Mouse (Mus musculus) neural tube, embryonic 13.5 days (tissue): ENCODE measurements at regions not wholly inside any gene's neighbourhood (a gene's known extent, or its start where the extent isn't known, plus 50 kb on each side); places are given as distances from the start of the nearest gene placed in this dataset.
A peak's percentile ranks its signal among the peaks of the same experiment; 100 is the strongest.

Experiments
- ATAC-seq: fragments of 200-750 bp; cut with Nextera tagmentation; 2 replicates; pipeline ENCODE4 v1.8.0; 2017; ENCODE audit warnings: low read depth, mild to moderate bottlenecking, moderate TSS enrichment, moderate library complexity
- H3K27ac ChIP-seq: fragments of 300-500 bp; sonication (generic); replicated peaks from 2 replicates; pipeline ENCODE4 v1.5.1; 2015; ENCODE audit warnings: moderate library complexity, mild to moderate bottlenecking, inconsistent platforms
- H3K27me3 ChIP-seq: fragments of 300-500 bp; sonication (generic); 2 replicates; pipeline ENCODE4 v1.6.1; 2015; ENCODE audit warnings: mild to moderate bottlenecking, inconsistent platforms
- H3K36me3 ChIP-seq: fragments of 300-500 bp; sonication (generic); 2 replicates; pipeline ENCODE4 v1.6.1; 2015; ENCODE audit warnings: mild to moderate bottlenecking, inconsistent platforms
- H3K4me1 ChIP-seq: fragments of 300-500 bp; sonication (generic); replicated peaks from 2 replicates; pipeline ENCODE4 v1.6.1; 2015; ENCODE audit warnings: inconsistent platforms
- H3K4me2 ChIP-seq: fragments of 300-500 bp; sonication (generic); 2 replicates; pipeline ENCODE4 v1.6.1; 2015; ENCODE audit warnings: inconsistent platforms, mild to moderate bottlenecking, moderate library complexity
- H3K4me3 ChIP-seq: fragments of 300-500 bp; sonication (generic); 2 replicates; pipeline ENCODE4 v1.5.1; 2015; ENCODE audit warnings: mild to moderate bottlenecking, inconsistent platforms
- H3K9ac ChIP-seq: fragments of 300-500 bp; sonication (generic); 2 replicates; pipeline ENCODE4 v1.6.1; 2015; ENCODE audit warnings: moderate library complexity, mild to moderate bottlenecking, inconsistent platforms
- H3K9me3 ChIP-seq: fragments of 300-500 bp; sonication (generic); 2 replicates; pipeline ENCODE4 v1.6.1; 2016; ENCODE audit warnings: inconsistent platforms
- WGBS: fragments of 180-500 bp; shearing (Covaris S2); methylation state at CpG from one replicate; pipeline ENCODE4 v1.1.7; 2015; 5-methylcytosine and 5-hydroxymethylcytosine counted together

- no peaks in the 10 kb centered on the region for H3K27me3 ChIP-seq
- no peak overlapping the region for H3K9ac ChIP-seq
- no peak overlapping the region for H3K4me3 ChIP-seq
- H3K9me3 ChIP-seq: no peaks in the 10 kb centered on the region
- no peak overlapping the region for H3K4me2 ChIP-seq
- no peak for ATAC-seq
- no peak overlapping the region for H3K27ac ChIP-seq
- H3K4me1 ChIP-seq: no peaks in the 10 kb centered on the region
- no peaks in the 10 kb centered on the region for H3K36me3 ChIP-seq
- 79% methylated on average over 4 of the region's 4 CpGs for WGBS
Observed at GRCm38 (mm10) chr3:124225982-124226381, 94.7 kb upstream of the Tram1l1 start.

GRCm38 (mm10) chr3:124227701-124228100, 93.0 kb upstream of the Tram1l1 start:
- H3K27me3 ChIP-seq: no peaks in the 10 kb centered on the region
- no peak for ATAC-seq
- H3K9me3 ChIP-seq: no peaks in the 10 kb centered on the region
- H3K36me3 ChIP-seq: no peaks in the 10 kb centered on the region
- H3K4me3 ChIP-seq: no peak overlapping the region
- no peak overlapping the region for H3K4me2 ChIP-seq
- no peaks in the 10 kb centered on the region for H3K4me1 ChIP-seq
- no peak overlapping the region for H3K9ac ChIP-seq
- H3K27ac ChIP-seq: no peak overlapping the region

GRCm38 (mm10) chr3:124240936-124241733, 79.5 kb upstream of the Tram1l1 start:
- Histone ChIP-seq H3K9ac (no peak overlapping the region), H3K27ac (peak overlapping the region; percentile 38; the same call in 1 of the 2 replicates), H3K9me3 (no peaks in the 10 kb centered on the region), H3K27me3 (no peaks in the 10 kb centered on the region), H3K4me2 (no peak overlapping the region), H3K4me1 (no peaks in the 10 kb centered on the region), H3K4me3 (no peak overlapping the region), H3K36me3 (no peaks in the 10 kb centered on the region)
- WGBS: 50% methylated on average over 5 of the region's 5 CpGs
- peak; percentile 92 for ATAC-seq

DNA sequence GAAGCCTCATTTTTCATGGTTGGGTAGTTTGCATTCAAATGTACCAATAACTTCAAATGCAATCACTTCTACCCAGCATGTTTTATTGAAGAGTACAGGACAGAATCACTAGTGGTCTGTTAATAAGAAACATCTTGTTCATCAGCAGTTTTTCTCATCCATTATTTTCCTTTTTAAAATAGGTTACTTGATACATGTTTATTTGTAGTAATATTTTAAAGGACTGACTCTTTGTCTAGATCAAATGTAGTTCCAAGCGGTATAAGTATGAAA, 79.0 kb upstream of the Tram1l1 start:
- no peaks in the 10 kb centered on the region for H3K9me3 ChIP-seq
- no peak overlapping the region for H3K4me2 ChIP-seq
- H3K9ac ChIP-seq: no peak overlapping the region
- no peak overlapping the region for H3K4me3 ChIP-seq
- peak; percentile 77; the same call in 1 of the 2 replicates for ATAC-seq
- no peaks in the 10 kb centered on the region for H3K27me3 ChIP-seq
- WGBS: 63% methylated on average over 1 of the region's 1 CpGs
- H3K36me3 ChIP-seq: no peaks in the 10 kb centered on the region
- no peak overlapping the region for H3K27ac ChIP-seq
- H3K4me1 ChIP-seq: no peaks in the 10 kb centered on the region

- peak; percentile 69 for ATAC-seq
- WGBS: 20% methylated on average over 3 of the region's 3 CpGs
- Histone ChIP-seq H3K4me1 (peaks cover 5% of the 10 kb centered on the region), H3K27ac (no peak overlapping the region), H3K9ac (no peak overlapping the region), H3K4me3 (no peak overlapping the region), H3K27me3 (no peaks in the 10 kb centered on the region), H3K4me2 (no peak overlapping the region), H3K9me3 (no peaks in the 10 kb centered on the region), H3K36me3 (no peaks in the 10 kb centered on the region)
Observed at GRCm38 (mm10) chr3:124262150-124262549, 58.5 kb upstream of the Tram1l1 start.

DNA sequence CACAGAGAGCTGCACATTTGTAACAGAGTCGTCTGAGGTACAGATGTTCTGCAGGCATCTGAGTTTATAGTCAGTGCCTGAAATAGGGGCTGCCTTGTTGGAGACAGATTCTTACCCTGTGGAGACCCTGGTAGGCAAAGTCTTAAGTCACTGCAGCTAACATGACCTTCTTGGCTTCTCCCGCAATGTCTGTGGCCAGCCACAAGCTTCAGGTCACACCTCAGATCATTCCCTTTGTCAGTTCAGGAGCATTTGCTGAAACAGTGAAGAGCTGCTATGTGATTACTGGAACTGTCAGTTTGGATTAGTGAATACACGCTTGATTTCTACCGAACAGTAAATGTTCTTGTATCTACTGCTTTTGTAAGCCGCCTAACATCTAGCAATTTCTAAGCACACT, 53.8 kb upstream of the Tram1l1 start:
- 79% methylated on average over 5 of the region's 5 CpGs for WGBS
- Histone ChIP-seq H3K4me2 (no peak overlapping the region), H3K9me3 (no peaks in the 10 kb centered on the region), H3K27ac (no peak overlapping the region), H3K27me3 (no peaks in the 10 kb centered on the region), H3K4me3 (no peak overlapping the region), H3K9ac (no peak overlapping the region), H3K36me3 (no peaks in the 10 kb centered on the region), H3K4me1 (peaks cover 5% of the 10 kb centered on the region)
- no peak for ATAC-seq

GRCm38 (mm10) chr3:124270506-124270905, 50.1 kb upstream of the Tram1l1 start:
- H3K27me3 ChIP-seq: no peaks in the 10 kb centered on the region
- no peak overlapping the region for H3K9ac ChIP-seq
- WGBS: 60% methylated on average over 5 of the region's 5 CpGs
- no peak for ATAC-seq
- no peak overlapping the region for H3K4me2 ChIP-seq
- H3K9me3 ChIP-seq: no peaks in the 10 kb centered on the region
- no peak overlapping the region for H3K27ac ChIP-seq
- no peak overlapping the region for H3K4me3 ChIP-seq
- H3K36me3 ChIP-seq: no peaks in the 10 kb centered on the region
- H3K4me1 ChIP-seq: no peaks in the 10 kb centered on the region
